Mouse (Mus musculus) limb, embryonic 15.5 days (tissue): ENCODE results near the gene Cdca4. TPM values are rescaled to one million over a fixed set of nuclear protein-coding genes. Genes with fewer than 3 reads are reported as not detected.

Experiments
- ATAC-seq: fragments of 200-750 bp; cut with Nextera tagmentation; 2 replicates; pipeline ENCODE4 v1.8.0; 2017; ENCODE audit warnings: low read depth, moderate TSS enrichment; ENCODE audit not compliant: insufficient number of reproducible peaks, low FRiP score, low TSS enrichment
- H3K27ac ChIP-seq: fragments of 300-500 bp; sonication (generic); 2 replicates; pipeline ENCODE4 v1.5.1; 2015; ENCODE audit warnings: moderate library complexity, mild to moderate bottlenecking, inconsistent platforms
- H3K27me3 ChIP-seq: fragments of 300-500 bp; sonication (generic); 2 replicates; pipeline ENCODE4 v1.6.1; 2015; ENCODE audit warnings: inconsistent platforms
- H3K36me3 ChIP-seq: fragments of 300-500 bp; sonication (generic); 2 replicates; pipeline ENCODE4 v1.6.1; 2015; ENCODE audit warnings: inconsistent platforms
- H3K4me1 ChIP-seq: fragments of 300-500 bp; sonication (generic); 2 replicates; pipeline ENCODE4 v1.6.1; 2015; ENCODE audit warnings: inconsistent platforms
- H3K4me2 ChIP-seq: fragments of 300-500 bp; sonication (generic); 2 replicates; pipeline ENCODE4 v1.6.1; 2015; ENCODE audit warnings: mild to moderate bottlenecking, inconsistent platforms
- H3K4me3 ChIP-seq: fragments of 300-500 bp; sonication (generic); 2 replicates; pipeline ENCODE4 v1.5.1; 2015; ENCODE audit warnings: mild to moderate bottlenecking, inconsistent platforms
- H3K9ac ChIP-seq: fragments of 300-500 bp; sonication (generic); 2 replicates; pipeline ENCODE4 v1.6.1; 2015; ENCODE audit warnings: inconsistent platforms
- H3K9me3 ChIP-seq: fragments of 300-500 bp; sonication (generic); 2 replicates; pipeline ENCODE4 v1.6.1; 2016; ENCODE audit warnings: inconsistent platforms
- WGBS: fragments of 180-500 bp; shearing (Covaris S2); methylation state at CpG from one replicate; pipeline ENCODE4 v1.1.7; 2015; 5-methylcytosine and 5-hydroxymethylcytosine counted together
- polyA plus RNA-seq: library from polyadenylated mRNA; unstranded; fragments of >200 nt; fragmentation: Nextera tagmentation; extraction: Ambion mirVana; gene quantifications from 2 replicates; pipeline ENCODE4 v1.2.1, GENCODE M21; 2015

The Cdca4 gene
- polyA plus RNA-seq, 1 experiment from 2014 or later: 105 TPM

GRCm38 (mm10) chr12:112802917-112803316 is 26.3 kb downstream of the Cdca4 start:
- 27% methylated on average over 3 of the region's 3 CpGs for WGBS
- H3K4me3 ChIP-seq: no peak overlapping the region

GRCm38 (mm10) chr12:112801864-112802846 is 27.1 kb downstream of the Cdca4 start, which contains the start of gene Ahnak2:
TSS of gene Ahnak2 (minus strand) at chr12:112802657.
- H3K36me3 ChIP-seq: no peaks in the 10 kb centered on the region
- peaks cover 20% of the 10 kb centered on the region for H3K27me3 ChIP-seq
- H3K4me1 ChIP-seq: peaks cover 62% of the 10 kb centered on the region
- H3K9me3 ChIP-seq: no peaks in the 10 kb centered on the region
- peak within 1 kb of the TSS; percentile 39 for H3K9ac ChIP-seq
- WGBS: 5% methylated on average over 64 of the region's 69 CpGs
- ATAC-seq: no peak; the same call in 1 of the 2 replicates
- no peak within 1 kb of the TSS for H3K27ac ChIP-seq
- peak within 1 kb of the TSS; percentile 44 for H3K4me3 ChIP-seq
- H3K4me2 ChIP-seq: peak within 1 kb of the TSS; percentile 99

More at GRCm38 (mm10) chr12:112802917-112803316, 26.3 kb downstream of the Cdca4 start:
- Histone ChIP-seq H3K9ac (no peak overlapping the region), H3K4me1 (peaks cover 55% of the 10 kb centered on the region), H3K9me3 (no peaks in the 10 kb centered on the region), H3K36me3 (no peaks in the 10 kb centered on the region), H3K27ac (no peak overlapping the region), H3K27me3 (peaks cover 20% of the 10 kb centered on the region), H3K4me2 (peak overlapping the region; percentile 99; the same call in 1 of the 2 replicates)
- ATAC-seq: no peak

GRCm38 (mm10) chr12:112800476-112800875 is 28.7 kb downstream of the Cdca4 start:
- H3K9ac ChIP-seq: no peak overlapping the region
- no peak for ATAC-seq
- H3K9me3 ChIP-seq: no peaks in the 10 kb centered on the region
- peaks cover 20% of the 10 kb centered on the region for H3K27me3 ChIP-seq
- H3K4me1 ChIP-seq: peaks cover 79% of the 10 kb centered on the region
- H3K27ac ChIP-seq: no peak overlapping the region
- no peak overlapping the region for H3K4me3 ChIP-seq
- WGBS: 9% methylated on average over 4 of the region's 4 CpGs
- H3K4me2 ChIP-seq: no peak overlapping the region
- no peaks in the 10 kb centered on the region for H3K36me3 ChIP-seq

GRCm38 (mm10) chr12:112799237-112799970 is 29.8 kb downstream of the Cdca4 start:
- H3K4me1 ChIP-seq: peaks cover 90% of the 10 kb centered on the region
- WGBS: 80% methylated on average over 10 of the region's 10 CpGs
- H3K4me2 ChIP-seq: no peak overlapping the region
- no peaks in the 10 kb centered on the region for H3K9me3 ChIP-seq
- no peak overlapping the region for H3K9ac ChIP-seq
- no peak for ATAC-seq
- H3K4me3 ChIP-seq: no peak overlapping the region
- no peaks in the 10 kb centered on the region for H3K36me3 ChIP-seq
- peaks cover 20% of the 10 kb centered on the region for H3K27me3 ChIP-seq
- peak overlapping the region; percentile 73; the same call in 1 of the 2 replicates for H3K27ac ChIP-seq

GRCm38 (mm10) chr12:112798716-112799115 is 30.5 kb downstream of the Cdca4 start:
- Histone ChIP-seq H3K4me2 (no peak overlapping the region), H3K27ac (peak overlapping the region; percentile 73), H3K9me3 (no peaks in the 10 kb centered on the region), H3K4me3 (no peak overlapping the region), H3K27me3 (peaks cover 20% of the 10 kb centered on the region), H3K36me3 (no peaks in the 10 kb centered on the region), H3K4me1 (peaks cover 90% of the 10 kb centered on the region), H3K9ac (no peak overlapping the region; the same call in 1 of the 2 replicates)
- ATAC-seq: no peak
- WGBS: 66% methylated on average over 5 of the region's 5 CpGs

- Histone ChIP-seq H3K4me1 (peaks cover 93% of the 10 kb centered on the region), H3K27ac (peak overlapping the region; percentile 73), H3K9ac (peak overlapping the region; percentile 23; the same call in 1 of the 2 replicates), H3K4me3 (no peak overlapping the region), H3K36me3 (no peaks in the 10 kb centered on the region), H3K9me3 (no peaks in the 10 kb centered on the region), H3K27me3 (peaks cover 20% of the 10 kb centered on the region), H3K4me2 (peak overlapping the region; percentile 5)
- 6% methylated on average over 5 of the region's 5 CpGs for WGBS
- no peak for ATAC-seq
Observed at GRCm38 (mm10) chr12:112798332-112798681, 30.9 kb downstream of the Cdca4 start.

- WGBS: 42% methylated on average over 15 of the region's 15 CpGs
- no peak for ATAC-seq
- H3K4me3 ChIP-seq: no peak overlapping the region
- H3K27ac ChIP-seq: peak overlapping the region; percentile 73
- peaks cover 98% of the 10 kb centered on the region for H3K4me1 ChIP-seq
- peak overlapping the region; percentile 23; the same call in 1 of the 2 replicates for H3K9ac ChIP-seq
- H3K27me3 ChIP-seq: peaks cover 20% of the 10 kb centered on the region
- H3K36me3 ChIP-seq: no peaks in the 10 kb centered on the region
- H3K9me3 ChIP-seq: no peaks in the 10 kb centered on the region
- peak overlapping the region; percentile 5 for H3K4me2 ChIP-seq
Observed at GRCm38 (mm10) chr12:112797672-112798331, 31.4 kb downstream of the Cdca4 start.

- peaks cover 93% of the 10 kb centered on the region for H3K4me1 ChIP-seq
- no peak for ATAC-seq
Observed at GRCm38 (mm10) chr12:112796551-112797510, 32.4 kb downstream of the Cdca4 start.

GRCm38 (mm10) chr12:112795466-112796104 is 33.6 kb downstream of the Cdca4 start:
- H3K27ac ChIP-seq: peak overlapping the region; percentile 62

More at GRCm38 (mm10) chr12:112796551-112797510, 32.4 kb downstream of the Cdca4 start:
- Histone ChIP-seq H3K9ac (no peak overlapping the region), H3K36me3 (no peaks in the 10 kb centered on the region), H3K4me2 (0 out of 2 replicates have a peak overlapping the region, but pooled peaks have one; percentile 5), H3K27ac (peak overlapping the region; percentile 73; the same call in 1 of the 2 replicates), H3K27me3 (peaks cover 18% of the 10 kb centered on the region), H3K9me3 (no peaks in the 10 kb centered on the region), H3K4me3 (no peak overlapping the region)
- WGBS: 41% methylated on average over 17 of the region's 17 CpGs

GRCm38 (mm10) chr12:112794998-112795397 is 34.2 kb downstream of the Cdca4 start:
- peak overlapping the region; percentile 62 for H3K27ac ChIP-seq
- 85% methylated on average over 5 of the region's 5 CpGs for WGBS
- H3K4me1 ChIP-seq: peaks cover 78% of the 10 kb centered on the region
- H3K4me3 ChIP-seq: peak overlapping the region; percentile 13
- H3K9ac ChIP-seq: no peak overlapping the region
- no peaks in the 10 kb centered on the region for H3K36me3 ChIP-seq
- peak overlapping the region; percentile 30 for H3K4me2 ChIP-seq
- H3K9me3 ChIP-seq: no peaks in the 10 kb centered on the region
- 0 out of 2 replicates have a peak, but pooled peaks cover 2% of the 10 kb centered on the region for H3K27me3 ChIP-seq
- ATAC-seq: no peak

More at GRCm38 (mm10) chr12:112795466-112796104, 33.6 kb downstream of the Cdca4 start:
- H3K9me3 ChIP-seq: no peaks in the 10 kb centered on the region
- peak; percentile 41; the same call in 1 of the 2 replicates for ATAC-seq
- no peaks in the 10 kb centered on the region for H3K36me3 ChIP-seq
- 0 out of 2 replicates have a peak overlapping the region, but pooled peaks have one; percentile 8 for H3K9ac ChIP-seq
- 52% methylated on average over 18 of the region's 18 CpGs for WGBS
- H3K4me2 ChIP-seq: peak overlapping the region; percentile 30
- H3K27me3 ChIP-seq: peaks cover 6% of the 10 kb centered on the region
- peaks cover 84% of the 10 kb centered on the region for H3K4me1 ChIP-seq
- H3K4me3 ChIP-seq: peak overlapping the region; percentile 13
